Comparison of ENCODE assay signal across 10 mouse cellular contexts in genomic region chr19:10043643-10044042, GRCm38 (mm10). TPM values are rescaled to one million over a fixed set of nuclear protein-coding genes. Genes with fewer than 3 reads are reported as not detected.
DNase-seq lines count a peak whose midpoint lies in the region; ATAC-seq and TF ChIP-seq lines count a peak whose summit lies in the region.
"Had no signal": no experiment of that assay in that cellular context is flagged by ENCODE, and none has a peak within 500 bp of the region (broad histone marks: within the 10 kb centered on the region; RNA-seq: fewer than 3 reads in every experiment).

No protein-coding gene starts in this region.

- H3K9me3 ChIP-seq in hindbrain, embryonic 15.5 days: no peaks in the 10 kb centered on the region
- no peaks in the 10 kb centered on the region for H3K9me3 ChIP-seq in hindbrain, embryonic 13.5 days
- H3K9me3 ChIP-seq in heart, embryonic 16.5 days (replicated peaks; ENCODE audit: control insufficient read depth, low read length): no peaks in the 10 kb centered on the region
- no peaks in the 10 kb centered on the region for H3K9me3 ChIP-seq in lung, embryonic 14.5 days (ENCODE audit: low read depth, low read length)
- H3K9me3 ChIP-seq: liver, embryonic 12.5 days had no signal

- no peak overlapping the region for H3K27ac ChIP-seq in hindbrain, embryonic 15.5 days (replicated peaks)
- no peak overlapping the region for H3K27ac ChIP-seq in hindbrain, embryonic 13.5 days
- peak overlapping the region; percentile 97 for H3K27ac ChIP-seq in heart, embryonic 16.5 days (ENCODE audit: low read length)
- H3K27ac ChIP-seq in lung, embryonic 14.5 days (ENCODE audit: low read depth): no peak overlapping the region
- H3K27ac ChIP-seq: liver, embryonic 12.5 days had no signal

- POLR2A ChIA-PET in Patski (lab: Charles Lee): interaction anchor here (0.9 to 2.3 kb wide), 3 partner anchors 14 to 160 kb away, joined by 3 to 19 read pairs (median 3); partner anchors contain the start of genes Fen1 and Tmem258

- no peak overlapping the region for H3K9ac ChIP-seq in hindbrain, embryonic 15.5 days
- no peak overlapping the region for H3K9ac ChIP-seq in hindbrain, embryonic 13.5 days
- peak overlapping the region; percentile 88; the same call in 1 of the 2 replicates for H3K9ac ChIP-seq in heart, embryonic 16.5 days (ENCODE audit: low read length)
- no peak overlapping the region for H3K9ac ChIP-seq in lung, embryonic 14.5 days
- H3K9ac ChIP-seq: liver, embryonic 12.5 days had no signal

- DNase-seq in Patski (ENCODE audit: low read depth, low spot score): peak; percentile 86
- DNase-seq in lung, embryonic 14.5 days: peak; percentile 44
- DNase-seq in spleen, adult 12 weeks (ENCODE audit: low spot score): no peak
- DNase-seq in ovary, adult 18-20 months (ENCODE audit: low spot score): no peak
- DNase-seq: cerebellum, adult 2 months had no signal

- H3K4me3 ChIP-seq in hindbrain, embryonic 15.5 days: no peak overlapping the region
- no peak overlapping the region for H3K4me3 ChIP-seq in hindbrain, embryonic 13.5 days
- H3K4me3 ChIP-seq in heart, embryonic 16.5 days (ENCODE audit: low read length): peak overlapping the region; percentile 77
- H3K4me3 ChIP-seq in lung, embryonic 14.5 days (ENCODE audit: low read depth, low read length): no peak overlapping the region
- H3K4me3 ChIP-seq: liver, embryonic 12.5 days had no signal

- no peak for ATAC-seq in hindbrain, embryonic 15.5 days (ENCODE audit: low FRiP score, low read depth)
- ATAC-seq in hindbrain, embryonic 13.5 days (ENCODE audit: low FRiP score): no peak
- peak; percentile 49 for ATAC-seq in Patski
- peak; percentile 43; the same call in 1 of the 2 replicates for ATAC-seq in heart, embryonic 16.5 days (replicated peaks; ENCODE audit: extremely low read depth, insufficient read depth, low FRiP score)
- ATAC-seq in lung, embryonic 14.5 days (ENCODE audit: insufficient read depth): no peak
- ATAC-seq in activated CD4-positive, CD25-positive, alpha-beta regulatory T cell, adult 4 months: no peak
- ATAC-seq: liver, embryonic 12.5 days had no signal

- in situ Hi-C loops in Patski (cut with MboI; ENCODE audit: low pct_unique_long_range_greater_than_20kb): no loop called here

- H3K36me3 ChIP-seq in hindbrain, embryonic 15.5 days: no peaks in the 10 kb centered on the region
- H3K36me3 ChIP-seq in hindbrain, embryonic 13.5 days: no peaks in the 10 kb centered on the region
- H3K36me3 ChIP-seq in heart, embryonic 16.5 days (ENCODE audit: control insufficient read depth, insufficient read depth): no peaks in the 10 kb centered on the region
- peaks cover 9% of the 10 kb centered on the region for H3K36me3 ChIP-seq in lung, embryonic 14.5 days (ENCODE audit: insufficient read depth)

- no peaks in the 10 kb centered on the region for H3K27me3 ChIP-seq in hindbrain, embryonic 15.5 days
- H3K27me3 ChIP-seq in hindbrain, embryonic 13.5 days: peaks cover 18% of the 10 kb centered on the region
- no peaks in the 10 kb centered on the region for H3K27me3 ChIP-seq in Patski
- no peaks in the 10 kb centered on the region for H3K27me3 ChIP-seq in heart, embryonic 16.5 days (ENCODE audit: control insufficient read depth, insufficient read depth, low read length)
- H3K27me3 ChIP-seq in lung, embryonic 14.5 days (ENCODE audit: insufficient read depth, low read length): no peaks in the 10 kb centered on the region

- peak overlapping the region; percentile 81; the same call in 1 of the 2 replicates for H3K4me2 ChIP-seq in hindbrain, embryonic 15.5 days
- no peak overlapping the region for H3K4me2 ChIP-seq in hindbrain, embryonic 13.5 days
- peak overlapping the region; percentile 72 for H3K4me2 ChIP-seq in heart, embryonic 16.5 days (ENCODE audit: low read depth, low read length)
- H3K4me2 ChIP-seq in lung, embryonic 14.5 days: peak overlapping the region; percentile 91; the same call in 1 of the 2 replicates

- TF ChIP-seq CTCF in Patski (IDR thresholded peaks at IDR 0.05): no peak
- 0 out of 2 replicates have a peak, but pooled peaks have one; percentile 7 for TF ChIP-seq CTCF in lung, embryonic 14.5 days (IDR thresholded peaks at IDR 0.05; ENCODE audit: low read depth)

- H3K4me1 ChIP-seq in hindbrain, embryonic 15.5 days (replicated peaks): peaks cover 36% of the 10 kb centered on the region
- peaks cover 42% of the 10 kb centered on the region for H3K4me1 ChIP-seq in hindbrain, embryonic 13.5 days (replicated peaks)
- H3K4me1 ChIP-seq in heart, embryonic 16.5 days (ENCODE audit: control insufficient read depth, insufficient read depth, low read length): peaks cover 65% of the 10 kb centered on the region
- peaks cover 38% of the 10 kb centered on the region for H3K4me1 ChIP-seq in lung, embryonic 14.5 days (ENCODE audit: insufficient read depth)

- CTCF ChIA-PET in Patski (lab: Charles Lee): interaction anchor here (0.9 to 4.2 kb wide), 10 partner anchors 9 to 155 kb away, joined by 3 to 19 read pairs (median 4); no protein-coding TSS in a partner anchor

RNA-seq across cellular contexts. Expression of gene Fads3, which starts 2.3 kb away (rescaled TPM):
- polyA plus RNA-seq in hindbrain, embryonic 15.5 days (2015; fragmentation: Nextera tagmentation; extraction: Ambion mirVana): 31.4 and 32.8 TPM in 2 replicates
- 15.2 and 18.0 TPM in 2 replicates for polyA plus RNA-seq in hindbrain, embryonic 13.5 days (2015; fragmentation: Nextera tagmentation; extraction: Ambion mirVana)
- polyA plus RNA-seq in Patski (2021): 227 TPM
- 31.5 and 46.1 TPM in 2 replicates for polyA plus RNA-seq in heart, embryonic 16.5 days (2015; fragmentation: Nextera tagmentation; extraction: Ambion mirVana)
- polyA plus RNA-seq in lung, embryonic 14.5 days (2014; fragmentation: Nextera tagmentation; extraction: Ambion mirVana): 31.1 and 38.8 TPM in 2 replicates
- not detected for polyA plus RNA-seq in activated CD4-positive, CD25-positive, alpha-beta regulatory T cell, adult 4 months (2017; shearing (Covaris generic))

RNA-seq across cellular contexts. Expression of gene Rab3il1, which starts 42.2 kb away (rescaled TPM):
- 20.7 and 22.3 TPM in 2 replicates for polyA plus RNA-seq in hindbrain, embryonic 15.5 days (2015; fragmentation: Nextera tagmentation; extraction: Ambion mirVana)
- 22.6 and 25.1 TPM in 2 replicates for polyA plus RNA-seq in hindbrain, embryonic 13.5 days (2015; fragmentation: Nextera tagmentation; extraction: Ambion mirVana)
- 0.71 TPM for polyA plus RNA-seq in Patski (2021)
- polyA plus RNA-seq in heart, embryonic 16.5 days (2015; fragmentation: Nextera tagmentation; extraction: Ambion mirVana): 22.1 and 24.0 TPM in 2 replicates
- 30.9 and 34.0 TPM in 2 replicates for polyA plus RNA-seq in lung, embryonic 14.5 days (2014; fragmentation: Nextera tagmentation; extraction: Ambion mirVana)
- 1 to 10 TPM in 1 of 2 experiments, not detected in 1; 1.2 TPM for polyA plus RNA-seq in activated CD4-positive, CD25-positive, alpha-beta regulatory T cell, adult 4 months (2017; shearing (Covaris generic))

RNA-seq across cellular contexts. Expression of gene Best1, which starts 42.2 kb away (rescaled TPM):
- polyA plus RNA-seq in hindbrain, embryonic 15.5 days (2015; fragmentation: Nextera tagmentation; extraction: Ambion mirVana): 2.3 TPM in 2 replicates
- 1.5 and 1.7 TPM in 2 replicates for polyA plus RNA-seq in hindbrain, embryonic 13.5 days (2015; fragmentation: Nextera tagmentation; extraction: Ambion mirVana)
- not detected for polyA plus RNA-seq in Patski (2021)
- 0.28 and 0.30 TPM in 2 replicates for polyA plus RNA-seq in heart, embryonic 16.5 days (2015; fragmentation: Nextera tagmentation; extraction: Ambion mirVana)
- 1.0 and 1.4 TPM in 2 replicates for polyA plus RNA-seq in lung, embryonic 14.5 days (2014; fragmentation: Nextera tagmentation; extraction: Ambion mirVana)
- not detected for polyA plus RNA-seq in activated CD4-positive, CD25-positive, alpha-beta regulatory T cell, adult 4 months (2017; shearing (Covaris generic))

RNA-seq across cellular contexts. Expression of gene Fads2, which starts 57.9 kb away (rescaled TPM):
- polyA plus RNA-seq in hindbrain, embryonic 15.5 days (2015; fragmentation: Nextera tagmentation; extraction: Ambion mirVana): 218 and 229 TPM in 2 replicates
- polyA plus RNA-seq in hindbrain, embryonic 13.5 days (2015; fragmentation: Nextera tagmentation; extraction: Ambion mirVana): 149 and 152 TPM in 2 replicates
- 219 TPM for polyA plus RNA-seq in Patski (2021)
- polyA plus RNA-seq in heart, embryonic 16.5 days (2015; fragmentation: Nextera tagmentation; extraction: Ambion mirVana): 31.5 and 31.7 TPM in 2 replicates
- 38.3 and 40.5 TPM in 2 replicates for polyA plus RNA-seq in lung, embryonic 14.5 days (2014; fragmentation: Nextera tagmentation; extraction: Ambion mirVana)
- polyA plus RNA-seq in activated CD4-positive, CD25-positive, alpha-beta regulatory T cell, adult 4 months (2017; shearing (Covaris generic)): under 1 TPM; 0.19 to 0.29 TPM

Comparison
In these comparisons a context has a peak if more than half of its experiments do, and no peak if none do; other contexts are left out.
1. ATAC-seq: peak in Patski (single experiment) and heart, embryonic 16.5 days (single experiment); none in hindbrain, embryonic 15.5 days (single experiment), hindbrain, embryonic 13.5 days (single experiment), lung, embryonic 14.5 days (single experiment) and activated CD4-positive, CD25-positive, alpha-beta regulatory T cell, adult 4 months (single experiment).
2. DNase-seq: peak in Patski (single experiment) and lung, embryonic 14.5 days (single experiment); none in spleen, adult 12 weeks (single experiment) and ovary, adult 18-20 months (single experiment).
3. RNA of gene Fads3, which starts 2.3 kb away (polyA plus RNA-seq): 227 TPM in Patski (single experiment), 31.5 to 46.1 TPM in heart, embryonic 16.5 days, 31.4 to 32.8 TPM in hindbrain, embryonic 15.5 days, 31.1 to 38.8 TPM in lung, embryonic 14.5 days and 15.2 to 18.0 TPM in hindbrain, embryonic 13.5 days; not detected in activated CD4-positive, CD25-positive, alpha-beta regulatory T cell, adult 4 months; every median in the first group is over 10 times any median in the second.